Mouse (Mus musculus) kidney, adult 10 weeks (tissue): ENCODE results near the gene Vipr2. TPM values are rescaled to one million over a fixed set of nuclear protein-coding genes. Genes with fewer than 3 reads are reported as not detected.

ENCODE experiments used
- polyA plus RNA-seq: library from polyadenylated mRNA; stranded (reverse); fragments of 350-450 nt; fragmentation: Illumina TruSeq; extraction: RNeasy Lipid Tissue Mini Kit (QIAGEN cat#74804); gene quantifications from one replicate; pipeline ENCODE4 v1.2.3, GENCODE M21; 2014; ENCODE audit warnings: low read depth, low replicate concordance

Vipr2 gene
- polyA plus RNA-seq: 0.12 TPM

GRCm38 (mm10) chr12:116077074-116077854, at the start of gene Vipr2:
Gene Vipr2, plus strand, starts transcription at chr12:116077726.

GRCm38 (mm10) chr12:116047440-116048377, 29.8 kb upstream of the Vipr2 start, which contains the start of gene Zfp386:
Gene Zfp386, plus strand, starts transcription at chr12:116047724.

Other genes starting within 250 kb of the Vipr2 start
- 98.3 TPM for gene Zfp386, start 30.0 kb upstream of the Vipr2 start, polyA plus RNA-seq
- gene Wdr60, start 185.3 kb downstream of the Vipr2 start, polyA plus RNA-seq: 9.6 TPM
- gene Gm11027, start 197.7 kb downstream of the Vipr2 start, polyA plus RNA-seq: not detected
- 74.3 TPM for gene Esyt2, start 203.5 kb downstream of the Vipr2 start, polyA plus RNA-seq